35 mouse cellular contexts compared by ENCODE assay signal in genomic region chr4:115940681-115941080, GRCm38 (mm10). TPM values are rescaled to one million over a fixed set of nuclear protein-coding genes. Genes with fewer than 3 reads are reported as not detected.
"Had no signal": no experiment of that assay in that cellular context is flagged by ENCODE, and none has a peak within 500 bp of the region (broad histone marks: within the 10 kb centered on the region; RNA-seq: fewer than 3 reads in every experiment).

No protein-coding gene starts in this region.

- H3K9me3 ChIP-seq: limb, embryonic 10.5 days; limb, embryonic 12.5 days; limb, embryonic 13.5 days; limb, embryonic 15.5 days; liver, embryonic 12.5 days; liver, embryonic 13.5 days; liver, embryonic 15.5 days; lung, embryonic 15.5 days; megakaryocyte, embryonic 14.5 days; midbrain, embryonic 12.5 days; midbrain, embryonic 13.5 days had no signal

- H3K4me2 ChIP-seq: liver, embryonic 13.5 days; liver, embryonic 15.5 days had no signal

- H3K4me3 ChIP-seq: left cerebral cortex, adult 2 months; liver, embryonic 15.5 days; lung, embryonic 15.5 days; myocyte had no signal

- H3K9ac ChIP-seq: limb, embryonic 12.5 days; limb, embryonic 13.5 days; limb, embryonic 15.5 days; liver, embryonic 12.5 days; liver, embryonic 13.5 days; liver, embryonic 14.5 days; liver, embryonic 15.5 days; liver, postnatal 0 days; lung, embryonic 14.5 days; lung, embryonic 15.5 days; midbrain, embryonic 12.5 days; midbrain, embryonic 13.5 days had no signal

- ATAC-seq: liver, embryonic 12.5 days; liver, postnatal 0 days; lung, postnatal 0 days had no signal

- H3K27ac ChIP-seq: left cerebral cortex, adult 2 months; limb, embryonic 10.5 days; limb, embryonic 12.5 days; limb, embryonic 13.5 days; limb, embryonic 15.5 days; liver, embryonic 12.5 days; liver, embryonic 13.5 days; liver, embryonic 14.5 days; liver, embryonic 15.5 days; lung, embryonic 15.5 days; macrophage; midbrain, embryonic 12.5 days; midbrain, embryonic 13.5 days had no signal

- H3K36me3 ChIP-seq: limb, embryonic 10.5 days; limb, embryonic 12.5 days; limb, embryonic 13.5 days; limb, embryonic 15.5 days; liver, embryonic 12.5 days; liver, embryonic 13.5 days; liver, embryonic 15.5 days; lung, embryonic 15.5 days; midbrain, embryonic 12.5 days; midbrain, embryonic 13.5 days had no signal

- DNase-seq: layer of hippocampus, postnatal 36 days; left cerebral cortex, postnatal 4 days; liver; liver, embryonic 13.5 days; liver, postnatal 0 days; lung, adult 18-20 months; lung, adult 2 months; lung, embryonic 14.5 days; lung, postnatal 10 days; lung, postnatal 14 days; lung, postnatal 36 days; lung, postnatal 4 days had no signal

RNA-seq across cellular contexts. Expression of gene Dmbx1, which starts 1.0 kb away (rescaled TPM):
- polyA plus RNA-seq: limb, embryonic 13.5 days; liver, adult 2 months; liver, embryonic 11.5 days; liver, embryonic 12.5 days; liver, embryonic 13.5 days; liver, embryonic 14.5 days; liver, embryonic 15.5 days; liver, embryonic 16.5 days; liver, postnatal 0 days; lung, adult 2 months; lung, embryonic 14.5 days; lung, postnatal 0 days; macrophage had no signal

RNA-seq across cellular contexts. Expression of gene 6430628N08Rik, which starts 50.2 kb away (rescaled TPM):
- polyA plus RNA-seq: limb, embryonic 13.5 days; limb, embryonic 14.5 days; limb, embryonic 15.5 days; liver, adult 2 months; liver, embryonic 11.5 days; liver, embryonic 12.5 days; liver, embryonic 13.5 days; liver, embryonic 14.5 days; liver, embryonic 15.5 days; liver, embryonic 16.5 days; liver, postnatal 0 days; lung, adult 2 months; lung, embryonic 14.5 days; lung, embryonic 15.5 days; lung, embryonic 16.5 days; lung, postnatal 0 days; macrophage; midbrain, embryonic 14.5 days; myocyte; neural tube, embryonic 11.5 days had no signal

RNA-seq across cellular contexts. Expression of gene Kncn, which starts 56.5 kb away (rescaled TPM):
- polyA plus RNA-seq: limb, embryonic 10.5 days; limb, embryonic 11.5 days; limb, embryonic 12.5 days; limb, embryonic 13.5 days; limb, embryonic 14.5 days; limb, embryonic 15.5 days; liver, adult 2 months; liver, embryonic 11.5 days; liver, embryonic 12.5 days; liver, embryonic 13.5 days; liver, embryonic 15.5 days; liver, embryonic 16.5 days; liver, postnatal 0 days; lung, adult 2 months; lung, embryonic 14.5 days; lung, embryonic 15.5 days; lung, embryonic 16.5 days; lung, postnatal 0 days; macrophage; midbrain, embryonic 12.5 days; myocyte; neural tube, embryonic 11.5 days had no signal
